Mouse (Mus musculus) G1E (cell line): ENCODE results near the gene Eef1akmt2. TPM values are rescaled to one million over a fixed set of nuclear protein-coding genes. Genes with fewer than 3 reads are reported as not detected.

Experiments
- ATAC-seq: 2 replicates; pipeline ENCODE4 v1.8.0; 2016; ENCODE audit warnings: mild to moderate bottlenecking; ENCODE audit not compliant: insufficient number of reproducible peaks, poor library complexity, low FRiP score, severe bottlenecking; ENCODE audit errors: extremely low read depth
- DNase-seq: peaks from one replicate; pipeline ENCODE4 v3.0.0; 2012; ENCODE audit warnings: low spot score
- H3K27me3 ChIP-seq: 2 replicates; pipeline ENCODE4 v1.6.1; 2012; ENCODE audit warnings: mild to moderate bottlenecking, low read length, inconsistent platforms; ENCODE audit not compliant: insufficient read depth
- H3K36me3 ChIP-seq: replicated peaks from 2 replicates; pipeline ENCODE3; 2012; ENCODE audit warnings: mild to moderate bottlenecking, inconsistent platforms
- H3K4me1 ChIP-seq: 2 replicates; pipeline ENCODE4 v1.6.1; 2012; ENCODE audit warnings: low read depth, low read length, inconsistent platforms, mixed read lengths; ENCODE audit not compliant: insufficient read depth
- H3K4me3 ChIP-seq: 2 replicates; pipeline ENCODE4 v1.5.1; 2012; ENCODE audit warnings: low read depth, mild to moderate bottlenecking, inconsistent platforms, low read length, moderate library complexity, mixed read lengths
- H3K9me3 ChIP-seq: replicated peaks from 2 replicates; pipeline ENCODE4 v1.6.1; 2012; ENCODE audit warnings: inconsistent platforms
- CTCF ChIP-seq: IDR thresholded peaks from 2 replicates; pipeline ENCODE4 v1.5.1; 2012; ENCODE audit warnings: low read depth, low read length, inconsistent platforms, mixed read lengths
- GATA1 ChIP-seq: IDR thresholded peaks from 2 replicates; pipeline ENCODE4 v1.6.1; 2012; ENCODE audit warnings: borderline replicate concordance, low read length, inconsistent platforms, mixed read lengths
- GATA2 ChIP-seq: IDR thresholded peaks from 2 replicates; pipeline ENCODE4 v1.6.1; 2012; ENCODE audit warnings: low read depth, low read length, inconsistent platforms, borderline replicate concordance
- POLR2AphosphoS5 ChIP-seq: IDR thresholded peaks from 2 replicates; pipeline ENCODE4 v1.6.1; 2012; ENCODE audit warnings: low read depth, low read length, inconsistent platforms; ENCODE audit not compliant: insufficient replicate concordance
- TAL1 ChIP-seq: conservative IDR thresholded peaks from 2 replicates; pipeline ENCODE4 v1.6.1; 2012; ENCODE audit warnings: low read depth, low read length, inconsistent platforms, mixed read lengths
- polyA plus RNA-seq: library from polyadenylated mRNA; stranded (reverse); fragments of >175 nt; gene quantifications from 2 replicates; pipeline ENCODE4 v1.2.3, GENCODE M21; 2012
- total RNA-seq, 2 experiments: library from RNA; stranded (forward) in 1 of 2; stranded (reverse) in 1 of 2; fragments of 200-1000 nt in 1 of 2; fragments of >200 nt in 1 of 2; fragmentation: Nextera tagmentation in 1 of 2; gene quantifications; 2 replicates each; pipeline ENCODE4 v1.2.3; 2014 to 2017

The Eef1akmt2 gene
- total and polyA plus RNA-seq, 3 experiments = 16.5 to 74.1 (median 28.4) TPM

DNA sequence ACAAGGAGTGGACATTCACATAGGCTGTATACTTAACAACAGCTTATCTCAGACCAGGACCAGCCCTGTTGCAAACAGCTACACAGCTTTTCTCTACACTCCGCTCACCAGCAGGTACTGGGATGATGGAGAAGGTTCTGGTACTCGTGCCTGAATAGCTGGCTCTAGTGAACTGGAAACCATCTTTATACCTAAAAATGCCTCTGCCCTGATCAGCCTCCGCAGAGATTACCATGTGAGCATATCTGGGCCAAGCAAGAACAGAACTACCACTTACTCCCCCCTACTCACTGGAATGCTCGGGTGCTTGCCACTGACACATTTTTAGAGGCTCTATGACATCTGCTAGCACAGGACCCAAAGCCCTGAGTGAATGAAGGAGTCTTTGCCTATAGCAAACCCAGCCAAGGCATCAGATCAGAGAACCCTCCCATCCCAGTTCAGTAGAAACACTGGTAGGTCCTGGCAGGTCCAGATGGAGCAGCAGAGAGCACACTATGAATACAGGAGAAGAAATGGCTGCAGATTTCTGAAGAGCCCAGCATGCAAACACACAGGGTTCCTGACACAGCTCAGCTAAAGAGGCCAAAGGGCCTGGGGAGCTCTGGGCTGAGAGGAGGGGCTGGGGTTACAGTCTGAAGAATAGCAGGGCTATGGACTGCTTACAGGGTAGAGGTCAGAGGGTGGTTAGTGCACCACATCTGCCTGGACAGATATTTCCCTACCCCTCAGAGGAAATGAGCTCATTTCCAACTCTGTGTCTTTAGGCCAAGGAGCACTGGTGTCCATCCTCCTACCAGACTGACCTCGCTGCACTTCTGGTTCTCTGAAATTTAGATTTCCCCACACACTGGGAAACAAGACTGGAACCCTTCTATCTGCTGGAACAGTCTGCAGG is 53.1 kb downstream of the Eef1akmt2 start:
- ATAC-seq (no peak), DNase-seq (no peak)
- TF ChIP-seq CTCF (no peak), TAL1 (no peak), POLR2AphosphoS5 (no peak), GATA2 (no peak), GATA1 (no peak)
- Histone ChIP-seq H3K27me3 (no peaks in the 10 kb centered on the region), H3K9me3 (no peaks in the 10 kb centered on the region), H3K4me3 (no peak overlapping the region), H3K4me1 (peaks cover 34% of the 10 kb centered on the region), H3K36me3 (peaks cover 91% of the 10 kb centered on the region)

DNA sequence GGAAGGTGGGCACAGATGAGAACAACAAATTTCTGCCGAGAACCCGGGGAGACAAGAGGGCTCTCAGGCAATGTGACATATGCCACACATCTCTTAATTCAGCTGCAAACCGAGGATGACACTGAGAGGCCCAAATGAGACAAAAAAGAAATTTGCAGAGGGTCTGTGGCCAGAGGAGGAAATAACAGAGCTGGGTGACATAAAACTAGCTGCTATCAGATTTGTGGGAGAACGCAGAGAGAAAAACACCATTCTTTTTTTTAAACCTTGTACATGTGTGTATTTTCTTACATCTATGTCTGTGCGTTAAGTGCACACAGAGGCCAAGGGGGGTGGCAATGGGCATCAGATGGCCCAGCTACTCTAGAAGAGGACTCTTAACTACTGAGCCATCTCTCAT is 57.3 kb downstream of the Eef1akmt2 start:
- Histone ChIP-seq H3K4me3 (no peak overlapping the region), H3K27me3 (no peaks in the 10 kb centered on the region), H3K36me3 (peaks cover 89% of the 10 kb centered on the region), H3K4me1 (peaks cover 34% of the 10 kb centered on the region), H3K9me3 (no peaks in the 10 kb centered on the region)
- no peak for ATAC-seq
- no peak for TF ChIP-seq GATA1
- TF ChIP-seq GATA2 = no peak
- TF ChIP-seq CTCF = no peak
- TF ChIP-seq POLR2AphosphoS5 = no peak
- no peak for DNase-seq

DNA sequence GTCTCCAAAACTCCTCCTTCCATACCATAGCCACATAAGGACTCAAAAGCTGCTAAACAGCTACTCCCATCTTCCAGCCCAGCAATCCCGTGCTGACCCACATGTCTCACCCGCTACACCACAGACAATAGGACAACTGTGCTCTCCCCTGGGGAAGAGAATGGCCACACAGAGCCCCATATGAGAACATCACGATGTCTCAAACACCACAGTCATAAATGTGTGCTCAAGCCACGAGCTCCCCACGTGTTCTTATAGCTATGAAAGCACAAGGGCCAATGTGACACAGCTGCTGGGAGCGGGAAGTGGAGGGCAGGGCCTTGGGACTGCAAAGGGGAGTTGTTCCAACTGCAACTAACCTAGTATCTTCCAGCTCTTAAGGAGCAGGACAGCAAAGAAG is 59.0 kb downstream of the Eef1akmt2 start:
- Histone ChIP-seq H3K4me1 (peaks cover 28% of the 10 kb centered on the region), H3K36me3 (peaks cover 87% of the 10 kb centered on the region), H3K27me3 (no peaks in the 10 kb centered on the region), H3K4me3 (no peak overlapping the region), H3K9me3 (no peaks in the 10 kb centered on the region)
- DNase-seq (no peak), ATAC-seq (no peak)
- no peak for TF ChIP-seq POLR2AphosphoS5
- no peak for TF ChIP-seq GATA1
- no peak for TF ChIP-seq CTCF
- no peak for TF ChIP-seq GATA2
- no peak for TF ChIP-seq TAL1

DNA sequence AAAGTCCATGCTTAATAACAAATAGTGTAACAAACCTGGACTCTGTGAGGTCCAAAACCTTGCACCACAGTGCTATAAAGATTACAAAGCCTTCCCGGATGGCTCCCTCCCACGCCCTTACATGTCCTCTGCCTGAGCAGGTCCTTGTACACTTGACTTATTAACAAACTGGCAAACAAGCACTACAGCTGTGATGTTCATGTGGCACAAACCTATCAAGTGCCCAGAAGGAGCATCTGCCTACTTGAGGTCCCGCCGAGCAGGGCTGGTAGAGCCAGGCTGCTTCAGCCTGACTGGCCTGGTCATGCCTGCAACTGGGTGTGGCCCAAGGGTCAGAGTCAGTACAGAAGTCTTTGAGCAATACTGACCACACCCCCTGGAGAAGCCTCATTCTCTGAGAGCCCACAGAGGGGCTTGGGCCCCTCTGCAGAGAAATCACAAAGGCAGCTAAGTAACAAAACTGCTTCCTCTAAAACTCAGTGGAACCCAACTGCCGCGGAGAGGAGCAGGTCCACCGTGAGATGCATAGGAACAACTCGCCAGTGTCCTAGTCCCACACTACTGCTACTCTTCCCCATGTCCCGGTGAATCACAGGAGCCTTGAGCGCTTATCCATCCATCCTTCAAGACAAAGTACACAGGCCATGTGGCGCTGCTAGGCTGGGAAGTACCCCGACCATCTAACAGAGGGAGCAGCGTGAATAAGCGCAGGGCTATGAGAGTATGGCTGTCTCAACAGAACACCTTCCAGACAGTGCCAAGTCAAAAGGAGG is 61.8 kb downstream of the Eef1akmt2 start:
- ATAC-seq (no peak), DNase-seq (no peak)
- H3K9me3 ChIP-seq = no peaks in the 10 kb centered on the region
- no peaks in the 10 kb centered on the region for H3K27me3 ChIP-seq
- peaks cover 34% of the 10 kb centered on the region for H3K4me1 ChIP-seq
- H3K36me3 ChIP-seq = peaks cover 91% of the 10 kb centered on the region
- no peak overlapping the region for H3K4me3 ChIP-seq
- TF ChIP-seq GATA1 (no peak), TAL1 (no peak), POLR2AphosphoS5 (no peak), GATA2 (no peak), CTCF (no peak)

DNA sequence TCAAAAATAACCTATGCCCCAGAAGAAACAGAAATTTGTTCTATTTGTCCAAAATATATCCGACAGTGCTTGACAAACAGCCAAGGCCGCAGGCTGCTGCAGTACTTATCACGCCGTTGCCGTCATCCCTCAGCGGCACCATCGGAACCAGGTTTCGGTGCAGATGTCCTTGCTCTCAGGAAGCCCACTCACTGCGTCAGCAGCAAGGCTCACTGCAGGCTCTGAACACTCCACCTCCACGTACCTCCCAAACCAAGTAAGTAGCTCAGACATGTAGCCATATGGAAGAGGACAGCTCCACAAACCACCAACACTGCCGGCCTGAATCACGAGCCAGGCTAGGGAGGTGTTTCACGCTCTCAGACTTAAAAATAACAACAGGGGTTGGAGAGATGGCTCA is 63.6 kb downstream of the Eef1akmt2 start:
- Histone ChIP-seq H3K9me3 (no peaks in the 10 kb centered on the region), H3K27me3 (no peaks in the 10 kb centered on the region), H3K4me3 (no peak overlapping the region), H3K36me3 (peaks cover 87% of the 10 kb centered on the region), H3K4me1 (peaks cover 32% of the 10 kb centered on the region)
- TF ChIP-seq TAL1 = no peak
- no peak for TF ChIP-seq CTCF
- TF ChIP-seq GATA1 = no peak
- TF ChIP-seq POLR2AphosphoS5 = no peak
- no peak for TF ChIP-seq GATA2
- DNase-seq = no peak
- ATAC-seq = no peak
